Mouse (Mus musculus): ENCODE measurements around the gene Armcx5.

GRCm38 (mm10) chrX:135791536-135791935 is 49.0 kb downstream of the Armcx5 start:
- TF ChIP-seq CTCF (IDR thresholded peaks at IDR 0.05; ENCODE audit: low read depth) (no peak), EP300 (IDR thresholded peaks at IDR 0.05; ENCODE audit: low read depth) (no peak)

Data from liver, embryonic 14.5 days (tissue).